10 mouse cellular contexts compared by ENCODE assay signal in genomic region chr10:122800003-122800731, GRCm38 (mm10).
DNase-seq lines count a peak whose midpoint lies in the region; ATAC-seq and TF ChIP-seq lines count a peak whose summit lies in the region.
"Had no signal": no experiment of that assay in that cellular context is flagged by ENCODE, and none has a peak within 500 bp of the region (broad histone marks: within the 10 kb centered on the region; RNA-seq: fewer than 3 reads in every experiment).

No protein-coding gene starts in this region.

- no peaks in the 10 kb centered on the region for H3K27me3 ChIP-seq in heart, embryonic 12.5 days (replicated peaks)
- no peaks in the 10 kb centered on the region for H3K27me3 ChIP-seq in lung, embryonic 15.5 days
- H3K27me3 ChIP-seq in forebrain, embryonic 14.5 days (replicated peaks; ENCODE audit: control insufficient read depth, insufficient read depth, low read length), result no peaks in the 10 kb centered on the region

- no peak overlapping the region for H3K4me2 ChIP-seq in heart, embryonic 12.5 days
- no peak overlapping the region for H3K4me2 ChIP-seq in lung, embryonic 15.5 days
- H3K4me2 ChIP-seq in forebrain, embryonic 14.5 days (ENCODE audit: low read length), result no peak overlapping the region

- no peak overlapping the region for H3K9ac ChIP-seq in heart, embryonic 12.5 days
- H3K9ac ChIP-seq in lung, embryonic 15.5 days, result no peak overlapping the region
- no peak overlapping the region for H3K9ac ChIP-seq in forebrain, embryonic 14.5 days (ENCODE audit: low read length)

- WGBS in heart, embryonic 12.5 days, result 72% methylated on average over 19 of the region's 19 CpGs
- WGBS in lung, embryonic 15.5 days, result 67% methylated on average over 19 of the region's 19 CpGs
- WGBS in forebrain, embryonic 14.5 days, result 86% methylated on average over 19 of the region's 19 CpGs

- ATAC-seq in heart, embryonic 12.5 days (ENCODE audit: insufficient number of reproducible peaks, low FRiP score), result no peak
- no peak for ATAC-seq in lung, embryonic 15.5 days (ENCODE audit: borderline replicate concordance, extremely low read depth, low FRiP score, low TSS enrichment)
- no peak for ATAC-seq in forebrain, embryonic 14.5 days

- no peak for TF ChIP-seq POLR2A in bone marrow macrophage, adult 2 months (IDR thresholded peaks at IDR 0.05; ENCODE audit: borderline replicate concordance, low read depth, low read length)

- peak; percentile 97 for DNase-seq in heart, adult 11 months
- peak; percentile 46 to 64 for DNase-seq in spleen, adult 18-20 months
- no peak for DNase-seq in frontal cortex, postnatal 14 days (ENCODE audit: low spot score in 2 of 2)
- DNase-seq in embryo, embryonic 10.5 days (ENCODE audit: low spot score), result no peak
- no peak for DNase-seq in forebrain, embryonic 14.5 days (ENCODE audit: low spot score)
- DNase-seq: cerebellum, postnatal 14 days; kidney, adult 11 months had no signal

- peaks cover 5% of the 10 kb centered on the region for H3K4me1 ChIP-seq in heart, embryonic 12.5 days (replicated peaks)
- H3K4me1 ChIP-seq in bone marrow macrophage, adult 2 months (ENCODE audit: control insufficient read depth, insufficient read depth, low read length), result peaks cover 27% of the 10 kb centered on the region
- peaks cover 9% of the 10 kb centered on the region for H3K4me1 ChIP-seq in lung, embryonic 15.5 days
- H3K4me1 ChIP-seq in forebrain, embryonic 14.5 days (ENCODE audit: control insufficient read depth, insufficient read depth, low read length), result no peaks in the 10 kb centered on the region

- no peak for TF ChIP-seq CTCF in bone marrow macrophage, adult 2 months (IDR thresholded peaks at IDR 0.05; ENCODE audit: low read depth, low read length)

- H3K36me3 ChIP-seq in heart, embryonic 12.5 days, result no peaks in the 10 kb centered on the region
- no peaks in the 10 kb centered on the region for H3K36me3 ChIP-seq in lung, embryonic 15.5 days
- H3K36me3 ChIP-seq in forebrain, embryonic 14.5 days (ENCODE audit: control insufficient read depth, insufficient read depth, low read length), result no peaks in the 10 kb centered on the region

- H3K9me3 ChIP-seq in heart, embryonic 12.5 days (replicated peaks), result peaks cover 8% of the 10 kb centered on the region
- H3K9me3 ChIP-seq in lung, embryonic 15.5 days, result no peaks in the 10 kb centered on the region
- H3K9me3 ChIP-seq in forebrain, embryonic 14.5 days (replicated peaks; ENCODE audit: control insufficient read depth, low read length), result peaks cover 6% of the 10 kb centered on the region; the same call in 1 of the 2 replicates

- no peak overlapping the region for H3K27ac ChIP-seq in heart, embryonic 12.5 days (ENCODE audit: poor library complexity, severe bottlenecking)
- H3K27ac ChIP-seq in bone marrow macrophage, adult 2 months (ENCODE audit: insufficient read depth, low read depth, low read length), result peak overlapping the region; percentile 63
- peak overlapping the region; percentile 48; the same call in 1 of the 2 replicates for H3K27ac ChIP-seq in lung, embryonic 15.5 days
- no peak overlapping the region for H3K27ac ChIP-seq in forebrain, embryonic 14.5 days (ENCODE audit: low read depth, low read length)

- no peak overlapping the region for H3K4me3 ChIP-seq in heart, embryonic 12.5 days
- H3K4me3 ChIP-seq in bone marrow macrophage, adult 2 months (ENCODE audit: insufficient read depth, low read length), result no peak overlapping the region
- H3K4me3 ChIP-seq in lung, embryonic 15.5 days, result no peak overlapping the region
- no peak overlapping the region for H3K4me3 ChIP-seq in forebrain, embryonic 14.5 days (ENCODE audit: low read depth, low read length)

Comparison
In these comparisons a context has a peak if more than half of its experiments do, and no peak if none do; other contexts are left out.
1. DNase-seq: peak in heart, adult 11 months (single experiment) and spleen, adult 18-20 months (2 of 2); none in frontal cortex, postnatal 14 days (0 of 2), embryo, embryonic 10.5 days (single experiment) and forebrain, embryonic 14.5 days (single experiment).
2. H3K27ac ChIP-seq: peak in bone marrow macrophage, adult 2 months (single experiment) and lung, embryonic 15.5 days (single experiment); none in heart, embryonic 12.5 days (single experiment) and forebrain, embryonic 14.5 days (single experiment).